Mouse (Mus musculus) lung, embryonic 16.5 days (tissue): Measurements from ENCODE around the gene 9030612E09Rik. TPM values are rescaled to one million over a fixed set of nuclear protein-coding genes. Genes with fewer than 3 reads are reported as not detected.

ENCODE experiments used
- ATAC-seq: fragments of 200-750 bp; cut with Nextera tagmentation; 2 replicates; pipeline ENCODE4 v1.8.0; 2017; ENCODE audit warnings: low read depth, mild to moderate bottlenecking, moderate library complexity
- H3K27ac ChIP-seq: fragments of 300-500 bp; sonication (generic); 2 replicates; pipeline ENCODE4 v1.5.1; 2014; ENCODE audit warnings: mild to moderate bottlenecking, control low read depth, low read length
- H3K27me3 ChIP-seq: fragments of 300-500 bp; sonication (generic); 2 replicates; pipeline ENCODE4 v1.6.1; 2014; ENCODE audit warnings: low read depth, low read length, mixed read lengths; ENCODE audit not compliant: control insufficient read depth, insufficient read depth
- H3K36me3 ChIP-seq: fragments of 300-500 bp; sonication (generic); 2 replicates; pipeline ENCODE4 v1.6.1; 2014; ENCODE audit warnings: low read length; ENCODE audit not compliant: control insufficient read depth, insufficient read depth
- H3K4me1 ChIP-seq: fragments of 300-500 bp; sonication (generic); replicated peaks from 2 replicates; pipeline ENCODE4 v1.6.1; 2014; ENCODE audit warnings: low read length, mixed read lengths; ENCODE audit not compliant: control insufficient read depth, insufficient read depth
- H3K4me2 ChIP-seq: fragments of 300-500 bp; sonication (generic); 2 replicates; pipeline ENCODE4 v1.6.1; 2014; ENCODE audit warnings: low read depth, low read length, control low read depth
- H3K4me3 ChIP-seq: fragments of 300-500 bp; sonication (generic); 2 replicates; pipeline ENCODE4 v1.5.1; 2014; ENCODE audit warnings: mild to moderate bottlenecking, low read length, control low read depth
- H3K9ac ChIP-seq: fragments of 300-500 bp; sonication (generic); 2 replicates; pipeline ENCODE4 v1.6.1; 2014; ENCODE audit warnings: low read length, control low read depth
- H3K9me3 ChIP-seq: fragments of 300-500 bp; sonication (generic); 2 replicates; pipeline ENCODE4 v1.6.1; 2016; ENCODE audit warnings: low read length; ENCODE audit not compliant: control insufficient read depth
- WGBS: fragments of 180-500 bp; shearing (Covaris S2); extraction: QIAGEN DNeasy Blood & Tissue Kit; methylation state at CpG from one replicate; pipeline ENCODE4 v1.1.7; 2014; 5-methylcytosine and 5-hydroxymethylcytosine counted together
- polyA plus RNA-seq: library from polyadenylated mRNA; unstranded; fragments of >200 nt; fragmentation: Nextera tagmentation; extraction: Ambion mirVana; gene quantifications from 2 replicates; pipeline ENCODE4 v1.2.1, GENCODE M21; 2015

Gene 9030612E09Rik
- polyA plus RNA-seq, 1 experiment from 2014 or later = 0.13 TPM

- Histone ChIP-seq H3K36me3 (no peaks in the 10 kb centered on the region), H3K9me3 (0 out of 2 replicates have a peak, but pooled peaks cover 2% of the 10 kb centered on the region), H3K4me2 (no peak overlapping the region), H3K4me1 (no peaks in the 10 kb centered on the region), H3K27ac (no peak overlapping the region), H3K9ac (no peak overlapping the region), H3K27me3 (no peaks in the 10 kb centered on the region), H3K4me3 (no peak overlapping the region)
- no peak for ATAC-seq
- WGBS = 66% methylated on average over 12 of the region's 12 CpGs
Measured at GRCm38 (mm10) chr10:43162318-43162717, 12.2 kb upstream of the 9030612E09Rik start.

GRCm38 (mm10) chr10:43164406-43164805, 10.1 kb upstream of the 9030612E09Rik start:
- Histone ChIP-seq H3K4me2 (no peak overlapping the region), H3K9me3 (0 out of 2 replicates have a peak, but pooled peaks cover 2% of the 10 kb centered on the region), H3K27ac (no peak overlapping the region), H3K27me3 (peaks cover 4% of the 10 kb centered on the region), H3K9ac (no peak overlapping the region), H3K4me3 (no peak overlapping the region), H3K4me1 (no peaks in the 10 kb centered on the region), H3K36me3 (no peaks in the 10 kb centered on the region)
- no peak for ATAC-seq
- WGBS = 89% methylated on average over 2 of the region's 2 CpGs

- ATAC-seq = no peak
- Histone ChIP-seq H3K27ac (no peak overlapping the region), H3K4me2 (no peak overlapping the region), H3K4me3 (no peak overlapping the region), H3K9me3 (0 out of 2 replicates have a peak, but pooled peaks cover 2% of the 10 kb centered on the region), H3K27me3 (peaks cover 12% of the 10 kb centered on the region), H3K9ac (no peak overlapping the region), H3K36me3 (no peaks in the 10 kb centered on the region), H3K4me1 (no peaks in the 10 kb centered on the region)
- WGBS = 88% methylated on average over 1 of the region's 1 CpGs
Measured at GRCm38 (mm10) chr10:43166146-43166545, 8.4 kb upstream of the 9030612E09Rik start.

GRCm38 (mm10) chr10:43166817-43167216, 7.7 kb upstream of the 9030612E09Rik start:
- Histone ChIP-seq H3K9ac (no peak overlapping the region), H3K4me3 (no peak overlapping the region), H3K4me2 (no peak overlapping the region), H3K4me1 (no peaks in the 10 kb centered on the region), H3K27me3 (peaks cover 16% of the 10 kb centered on the region), H3K36me3 (no peaks in the 10 kb centered on the region), H3K27ac (no peak overlapping the region), H3K9me3 (0 out of 2 replicates have a peak, but pooled peaks cover 2% of the 10 kb centered on the region)
- WGBS = 92% methylated on average over 3 of the region's 3 CpGs
- no peak for ATAC-seq

- H3K4me2 ChIP-seq = no peak overlapping the region
- no peak for ATAC-seq
- H3K9me3 ChIP-seq = 0 out of 2 replicates have a peak, but pooled peaks cover 2% of the 10 kb centered on the region
- 74% methylated on average over 7 of the region's 7 CpGs for WGBS
- no peak overlapping the region for H3K9ac ChIP-seq
- peaks cover 7% of the 10 kb centered on the region for H3K4me1 ChIP-seq
- H3K27ac ChIP-seq = no peak overlapping the region
- no peaks in the 10 kb centered on the region for H3K36me3 ChIP-seq
- peaks cover 31% of the 10 kb centered on the region for H3K27me3 ChIP-seq
- no peak overlapping the region for H3K4me3 ChIP-seq
Measured at GRCm38 (mm10) chr10:43168847-43169246, 5.7 kb upstream of the 9030612E09Rik start.

- Histone ChIP-seq H3K4me3 (no peak overlapping the region), H3K27me3 (peaks cover 52% of the 10 kb centered on the region), H3K9me3 (0 out of 2 replicates have a peak, but pooled peaks cover 2% of the 10 kb centered on the region), H3K4me1 (peaks cover 14% of the 10 kb centered on the region), H3K27ac (no peak overlapping the region), H3K36me3 (no peaks in the 10 kb centered on the region), H3K9ac (no peak overlapping the region), H3K4me2 (no peak overlapping the region)
- WGBS = 10% methylated on average over 8 of the region's 8 CpGs
- no peak for ATAC-seq
Measured at GRCm38 (mm10) chr10:43171106-43171505, 3.4 kb upstream of the 9030612E09Rik start.

- Histone ChIP-seq H3K9ac (no peak overlapping the region), H3K4me2 (no peak overlapping the region), H3K36me3 (no peaks in the 10 kb centered on the region), H3K9me3 (no peaks in the 10 kb centered on the region), H3K27me3 (peaks cover 56% of the 10 kb centered on the region), H3K4me1 (peaks cover 14% of the 10 kb centered on the region), H3K27ac (no peak overlapping the region), H3K4me3 (no peak overlapping the region)
- no peak for ATAC-seq
- 13% methylated on average over 7 of the region's 7 CpGs for WGBS
Measured at GRCm38 (mm10) chr10:43172066-43172465, 2.4 kb upstream of the 9030612E09Rik start.

- Histone ChIP-seq H3K4me2 (peak overlapping the region; percentile 99), H3K9me3 (no peaks in the 10 kb centered on the region), H3K4me1 (peaks cover 14% of the 10 kb centered on the region), H3K27me3 (peaks cover 56% of the 10 kb centered on the region), H3K9ac (no peak overlapping the region), H3K4me3 (peak overlapping the region; percentile 74), H3K27ac (no peak overlapping the region), H3K36me3 (no peaks in the 10 kb centered on the region)
- WGBS = 6% methylated on average over 8 of the region's 8 CpGs
- ATAC-seq = no peak
Measured at GRCm38 (mm10) chr10:43172554-43172953, 1.9 kb upstream of the 9030612E09Rik start.

- H3K27me3 ChIP-seq = peaks cover 56% of the 10 kb centered on the region
- H3K9me3 ChIP-seq = no peaks in the 10 kb centered on the region
- H3K27ac ChIP-seq = no peak overlapping the region
- no peaks in the 10 kb centered on the region for H3K36me3 ChIP-seq
- peak overlapping the region; percentile 67 for H3K9ac ChIP-seq
- H3K4me2 ChIP-seq = peak overlapping the region; percentile 99
- H3K4me3 ChIP-seq = peak overlapping the region; percentile 74
- H3K4me1 ChIP-seq = peaks cover 14% of the 10 kb centered on the region
- WGBS = under 1% methylated on average over 52 of the region's 53 CpGs
- ATAC-seq = peak; percentile 74
Measured at GRCm38 (mm10) chr10:43173141-43173827, 1.2 kb upstream of the 9030612E09Rik start.
